Mouse (Mus musculus): Measurements from ENCODE around the gene Pkd1l1.

- TF ChIP-seq POLR2A (IDR thresholded peaks at IDR 0.05; ENCODE audit: insufficient read length, low read depth) (no peak), POLR2AphosphoS2 (IDR thresholded peaks at IDR 0.05; ENCODE audit: insufficient read length, low read depth) (no peak), USF1 (IDR thresholded peaks at IDR 0.05; ENCODE audit: low read depth) (no peak), TCF3 (IDR thresholded peaks at IDR 0.05; ENCODE audit: insufficient read length, low read depth) (no peak), MAX (IDR thresholded peaks at IDR 0.05; ENCODE audit: low read depth) (no peak), REST (IDR thresholded peaks at IDR 0.05; ENCODE audit: insufficient read depth, insufficient read length) (no peak), TCF12 (IDR thresholded peaks at IDR 0.05; ENCODE audit: insufficient read depth, poor library complexity, severe bottlenecking) (no peak), E2F4 (IDR thresholded peaks at IDR 0.05; ENCODE audit: insufficient read depth) (no peak), MYOG (IDR thresholded peaks at IDR 0.05; ENCODE audit: control insufficient read depth in 1 of 3, insufficient read depth in 1 of 3, insufficient read length in 2 of 3, low read depth in 2 of 3) (no peak)
Measured at GRCm38 (mm10) chr11:8859041-8859440, 114.0 kb downstream of the Pkd1l1 start.

Measured in myocyte (in vitro differentiated cells).